Mouse (Mus musculus): ENCODE measurements around the gene Plcb4. TPM values are rescaled to one million over a fixed set of nuclear protein-coding genes. Genes with fewer than 3 reads are reported as not detected.

Gene Plcb4
- polyA plus RNA-seq, 1 experiment, result 33.0 TPM

DNA sequence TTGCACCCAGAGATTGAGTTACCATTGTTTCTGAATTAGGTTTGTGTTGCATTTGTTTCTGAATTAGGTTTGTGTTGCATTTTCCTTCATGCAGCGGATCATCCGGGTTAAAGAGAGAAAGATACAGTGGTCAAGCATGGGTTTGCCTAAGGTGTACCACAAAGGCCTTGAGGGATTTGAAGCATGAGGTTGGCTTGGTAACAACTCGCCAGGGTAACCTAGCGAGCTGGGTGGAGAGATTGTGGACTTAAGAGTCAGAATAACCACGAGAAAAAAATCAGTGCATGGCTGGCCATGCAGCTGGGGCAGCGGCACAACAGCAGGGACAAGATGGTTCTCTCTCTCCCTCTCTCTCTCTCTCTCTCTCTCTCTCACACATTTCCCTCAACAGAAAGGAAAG lies 12.2 kb upstream of the Plcb4 start:
- TF ChIP-seq CTCF (IDR thresholded peaks at IDR 0.05; ENCODE audit: borderline replicate concordance, insufficient read depth, low read length), result no peak
- no peak for TF ChIP-seq POLR2A (IDR thresholded peaks at IDR 0.05; ENCODE audit: low read depth, low read length)
- Histone ChIP-seq H3K4me3 (ENCODE audit: insufficient read depth, low read length) (no peak overlapping the region), H3K27ac (ENCODE audit: insufficient read depth, low read length) (no peak overlapping the region), H3K4me1 (ENCODE audit: control insufficient read depth, insufficient read depth, low read length) (no peaks in the 10 kb centered on the region)

DNA sequence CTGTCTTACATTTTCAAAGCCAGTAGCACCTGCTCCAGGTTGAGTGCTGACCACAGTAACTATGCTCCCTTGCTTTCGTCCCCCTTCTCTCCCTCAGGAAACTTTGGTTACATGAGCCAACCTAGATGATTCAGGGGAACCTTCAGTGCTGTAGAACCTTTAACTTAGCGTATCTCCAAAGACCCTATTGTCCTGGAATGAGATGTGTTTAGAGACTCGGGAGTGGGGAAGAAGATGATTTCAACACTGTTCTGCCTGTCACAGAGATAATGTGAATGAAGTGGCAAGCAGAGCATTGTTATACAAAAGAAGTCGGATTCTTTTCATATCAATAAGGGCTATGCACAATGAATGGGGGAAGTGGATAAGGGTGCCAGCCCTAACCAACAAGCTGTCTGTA lies 10.8 kb upstream of the Plcb4 start:
- TF ChIP-seq CTCF (IDR thresholded peaks at IDR 0.05; ENCODE audit: borderline replicate concordance, insufficient read depth, low read length), result no peak
- TF ChIP-seq POLR2A (IDR thresholded peaks at IDR 0.05; ENCODE audit: low read depth, low read length), result no peak
- H3K27ac ChIP-seq (ENCODE audit: insufficient read depth, low read length), result no peak overlapping the region
- H3K4me3 ChIP-seq (ENCODE audit: insufficient read depth, low read length), result no peak overlapping the region
- H3K4me1 ChIP-seq (ENCODE audit: control insufficient read depth, insufficient read depth, low read length), result no peaks in the 10 kb centered on the region

DNA sequence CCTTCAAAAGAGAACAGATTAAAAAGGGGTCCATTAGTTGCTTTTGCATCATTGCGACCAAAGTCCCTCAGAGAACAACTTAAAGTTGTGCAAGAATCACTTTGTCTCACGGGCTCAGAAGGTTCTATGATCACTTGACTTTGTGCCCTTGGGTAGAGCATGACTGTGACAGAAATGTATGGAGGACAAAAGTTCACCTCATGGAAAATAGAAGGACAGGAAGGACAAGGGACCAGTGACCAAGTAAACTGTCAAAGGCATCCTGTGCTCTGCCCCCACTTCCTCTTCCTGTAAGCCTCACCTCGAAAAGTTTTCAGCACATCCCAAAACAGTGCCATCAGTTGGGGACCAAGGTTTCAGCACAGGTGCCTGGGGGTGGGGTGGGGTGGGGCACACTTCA lies 7.9 kb upstream of the Plcb4 start:
- no peak overlapping the region for H3K27ac ChIP-seq (ENCODE audit: insufficient read depth, low read length)
- TF ChIP-seq CTCF (IDR thresholded peaks at IDR 0.05; ENCODE audit: borderline replicate concordance, insufficient read depth, low read length), result no peak
- TF ChIP-seq POLR2A (IDR thresholded peaks at IDR 0.05; ENCODE audit: low read depth, low read length), result no peak
- no peaks in the 10 kb centered on the region for H3K4me1 ChIP-seq (ENCODE audit: control insufficient read depth, insufficient read depth, low read length)
- H3K4me3 ChIP-seq (ENCODE audit: insufficient read depth, low read length), result no peak overlapping the region

DNA sequence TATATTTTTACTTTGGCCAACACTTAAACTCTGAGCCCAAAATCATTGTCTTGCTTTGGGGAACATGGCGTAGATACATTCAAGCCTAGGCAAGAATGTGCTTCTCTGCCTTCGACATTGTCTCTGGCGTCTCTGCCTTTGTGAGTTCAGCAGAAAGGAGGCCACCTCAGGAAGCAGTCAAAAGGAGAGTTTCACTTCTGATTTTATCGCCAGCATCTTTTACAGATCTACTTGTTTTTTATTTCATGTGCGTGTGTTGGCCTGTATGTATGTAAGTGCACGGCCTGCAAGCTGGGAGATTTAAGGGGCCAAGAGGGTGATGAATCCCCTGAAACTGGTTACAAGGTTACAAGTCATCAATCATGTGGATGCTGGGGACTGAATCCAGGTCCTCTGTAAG lies 6.8 kb upstream of the Plcb4 start:
- H3K4me1 ChIP-seq (ENCODE audit: control insufficient read depth, insufficient read depth, low read length), result no peaks in the 10 kb centered on the region
- H3K27ac ChIP-seq (ENCODE audit: insufficient read depth, low read length), result no peak overlapping the region
- H3K4me3 ChIP-seq (ENCODE audit: insufficient read depth, low read length), result no peak overlapping the region
- no peak for TF ChIP-seq POLR2A (IDR thresholded peaks at IDR 0.05; ENCODE audit: low read depth, low read length)
- TF ChIP-seq CTCF (IDR thresholded peaks at IDR 0.05; ENCODE audit: borderline replicate concordance, insufficient read depth, low read length), result no peak

DNA sequence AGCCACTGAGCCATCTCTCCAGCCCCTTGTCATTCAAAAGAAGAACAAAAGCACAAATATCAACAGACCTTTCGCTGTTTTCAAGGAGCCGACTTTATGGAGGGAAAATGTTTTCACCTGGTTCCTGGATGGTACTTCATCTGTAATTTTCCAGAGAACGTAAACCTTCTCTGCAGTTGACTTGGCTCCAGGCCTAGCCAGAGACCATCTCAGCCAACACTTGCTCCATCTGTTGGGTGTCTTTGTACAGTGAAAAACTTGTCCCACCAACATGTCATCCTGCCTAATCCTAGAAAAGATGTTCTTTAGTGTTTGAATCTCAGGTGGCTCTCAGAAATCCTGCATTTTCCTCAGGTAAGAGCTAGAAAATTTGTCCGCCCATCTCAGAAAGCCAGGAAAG lies 6.4 kb upstream of the Plcb4 start:
- H3K4me3 ChIP-seq (ENCODE audit: insufficient read depth, low read length), result no peak overlapping the region
- TF ChIP-seq CTCF (IDR thresholded peaks at IDR 0.05; ENCODE audit: borderline replicate concordance, insufficient read depth, low read length) (no peak), POLR2A (IDR thresholded peaks at IDR 0.05; ENCODE audit: low read depth, low read length) (no peak)
- H3K27ac ChIP-seq (ENCODE audit: insufficient read depth, low read length), result no peak overlapping the region
- no peaks in the 10 kb centered on the region for H3K4me1 ChIP-seq (ENCODE audit: control insufficient read depth, insufficient read depth, low read length)

DNA sequence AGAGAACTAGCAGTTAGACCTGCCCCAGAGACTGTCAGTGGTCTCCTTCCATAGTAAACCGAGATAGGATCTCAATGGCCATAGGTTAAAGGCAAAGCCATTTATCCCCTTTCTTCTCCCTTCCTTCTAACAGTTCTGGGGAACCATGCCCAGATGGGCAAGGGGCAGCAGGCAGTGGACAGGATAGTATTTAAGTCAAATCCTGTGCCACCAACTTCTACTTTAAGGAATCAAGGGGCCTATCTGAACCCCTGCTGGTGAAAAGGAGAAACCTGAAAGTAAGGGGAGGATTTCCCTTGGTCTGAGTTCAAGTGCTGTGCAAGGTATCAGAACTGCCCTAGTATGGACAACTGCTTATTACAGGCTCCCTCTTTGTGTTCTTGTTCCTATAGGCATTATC lies 2.9 kb upstream of the Plcb4 start:
- Histone ChIP-seq H3K4me1 (ENCODE audit: control insufficient read depth, insufficient read depth, low read length) (no peaks in the 10 kb centered on the region; the same call in 1 of the 2 replicates), H3K4me3 (ENCODE audit: insufficient read depth, low read length) (no peak overlapping the region), H3K27ac (ENCODE audit: insufficient read depth, low read length) (no peak overlapping the region)
- TF ChIP-seq CTCF (IDR thresholded peaks at IDR 0.05; ENCODE audit: borderline replicate concordance, insufficient read depth, low read length), result no peak
- no peak for TF ChIP-seq POLR2A (IDR thresholded peaks at IDR 0.05; ENCODE audit: low read depth, low read length)

DNA sequence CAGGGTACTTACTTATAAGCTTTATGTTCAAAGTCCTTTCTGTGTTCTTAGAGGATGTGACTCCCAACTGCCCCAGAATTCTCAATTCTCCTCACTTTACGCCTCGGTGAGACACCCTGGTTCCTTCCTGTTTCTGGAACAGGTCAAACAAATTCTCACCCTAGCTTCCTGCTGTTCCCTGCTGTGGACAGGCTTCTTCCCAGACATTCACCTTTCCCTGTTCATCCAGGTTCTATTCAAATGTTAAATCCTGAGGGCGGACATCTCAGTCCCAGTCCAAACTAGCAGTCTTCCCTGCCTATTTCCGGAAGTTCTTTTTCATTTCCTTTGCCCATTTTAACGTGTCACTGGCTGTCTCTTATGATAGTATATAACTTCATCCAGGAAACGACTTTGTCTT lies 2.2 kb upstream of the Plcb4 start:
- Histone ChIP-seq H3K4me1 (ENCODE audit: control insufficient read depth, insufficient read depth, low read length) (no peaks in the 10 kb centered on the region; the same call in 1 of the 2 replicates), H3K4me3 (ENCODE audit: insufficient read depth, low read length) (no peak overlapping the region), H3K27ac (ENCODE audit: insufficient read depth, low read length) (no peak overlapping the region)
- no peak for TF ChIP-seq POLR2A (IDR thresholded peaks at IDR 0.05; ENCODE audit: low read depth, low read length)

DNA sequence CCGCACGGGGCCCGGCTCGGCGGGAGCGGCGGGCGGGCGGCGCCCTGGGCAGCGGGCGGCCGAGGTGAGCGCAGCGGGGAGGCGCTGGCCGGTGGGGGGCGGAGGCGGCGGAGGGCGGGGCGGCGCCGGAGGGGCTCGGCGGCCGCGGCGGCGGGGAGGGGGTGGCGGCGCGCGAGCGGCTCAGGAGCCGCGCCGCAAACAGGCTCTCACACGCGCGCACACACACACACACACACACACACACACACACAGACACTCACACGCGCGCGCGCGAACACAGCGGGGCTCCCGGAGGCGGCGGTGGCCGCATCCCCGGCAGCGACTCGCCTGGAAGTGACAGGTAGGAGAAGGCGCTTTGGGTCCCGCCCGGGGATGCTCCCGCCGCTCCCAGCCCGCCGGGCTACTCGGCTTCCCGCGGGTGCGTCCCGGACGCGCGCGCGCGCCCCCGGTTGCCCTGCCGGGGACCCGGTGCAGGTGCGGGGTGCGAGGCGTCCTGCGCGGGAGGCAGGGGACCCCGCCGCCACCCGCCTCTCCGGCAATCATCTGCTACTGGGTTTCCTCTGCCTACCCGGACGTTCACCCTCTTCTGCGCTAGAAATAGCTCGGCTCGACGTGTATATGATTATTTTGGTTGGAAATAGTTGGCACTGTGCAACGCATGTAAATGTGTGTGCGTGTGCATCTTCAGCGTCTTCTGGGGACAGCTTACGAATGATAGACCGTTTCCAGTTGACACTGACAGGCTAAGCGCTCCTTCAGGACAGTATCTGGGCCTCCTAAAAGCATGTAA lies 775 bp downstream of the Plcb4 start:
- TF ChIP-seq CTCF (IDR thresholded peaks at IDR 0.05; ENCODE audit: borderline replicate concordance, insufficient read depth, low read length) (no peak), POLR2A (IDR thresholded peaks at IDR 0.05; ENCODE audit: low read depth, low read length) (no peak; the same call in 1 of the 2 replicates)

DNA sequence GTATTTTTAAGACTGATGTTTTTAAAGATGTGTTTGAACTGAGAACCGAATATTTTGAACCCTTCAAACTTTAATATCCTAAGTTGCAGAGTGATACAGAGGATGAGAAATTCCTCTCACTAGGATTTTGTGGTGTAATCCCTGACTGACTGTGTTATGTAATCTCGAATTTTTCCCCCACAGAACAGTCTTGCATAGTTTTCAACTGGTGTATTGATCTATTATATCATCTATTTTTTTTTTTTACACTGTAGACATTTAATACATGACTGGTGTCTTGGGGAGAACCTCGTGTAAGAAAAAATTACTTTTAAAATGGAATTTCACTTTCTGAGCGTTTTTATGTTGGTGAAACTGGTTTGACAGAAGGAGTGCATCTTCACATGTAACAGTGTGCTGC lies 2.0 kb downstream of the Plcb4 start:
- TF ChIP-seq POLR2A (IDR thresholded peaks at IDR 0.05; ENCODE audit: low read depth, low read length), result no peak
- TF ChIP-seq CTCF (IDR thresholded peaks at IDR 0.05; ENCODE audit: borderline replicate concordance, insufficient read depth, low read length), result no peak
- no peak overlapping the region for H3K4me3 ChIP-seq (ENCODE audit: insufficient read depth, low read length)
- H3K27ac ChIP-seq (ENCODE audit: insufficient read depth, low read length), result no peak overlapping the region
- H3K4me1 ChIP-seq (ENCODE audit: control insufficient read depth, insufficient read depth, low read length), result no peaks in the 10 kb centered on the region; the same call in 1 of the 2 replicates

More for the DNA sequence above, 775 bp downstream of the Plcb4 start:
- Histone ChIP-seq H3K4me1 (ENCODE audit: control insufficient read depth, insufficient read depth, low read length) (no peaks in the 10 kb centered on the region; the same call in 1 of the 2 replicates), H3K4me3 (ENCODE audit: insufficient read depth, low read length) (peak overlapping the region; percentile 83), H3K27ac (ENCODE audit: insufficient read depth, low read length) (no peak overlapping the region)

DNA sequence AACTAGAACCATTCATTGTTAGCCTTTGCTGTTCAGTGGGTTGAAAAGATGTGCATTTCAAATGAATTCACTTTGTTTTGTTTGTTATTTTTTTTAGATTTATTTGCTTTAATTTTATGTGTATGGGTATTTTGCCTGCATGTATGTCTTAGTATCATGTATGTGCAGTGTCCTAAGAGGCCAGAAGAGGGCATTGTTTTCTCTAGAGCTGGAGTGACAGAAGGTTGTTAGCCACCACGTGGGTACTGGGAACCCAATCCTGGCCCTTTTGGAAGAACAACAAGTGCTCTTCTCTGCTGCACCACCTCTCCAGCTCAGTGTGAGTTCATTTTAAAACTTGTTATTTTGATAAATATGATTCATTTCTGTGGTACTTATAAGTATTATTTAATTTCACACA lies 5.0 kb downstream of the Plcb4 start:
- no peak overlapping the region for H3K27ac ChIP-seq (ENCODE audit: insufficient read depth, low read length)
- no peaks in the 10 kb centered on the region; the same call in 1 of the 2 replicates for H3K4me1 ChIP-seq (ENCODE audit: control insufficient read depth, insufficient read depth, low read length)
- TF ChIP-seq POLR2A (IDR thresholded peaks at IDR 0.05; ENCODE audit: low read depth, low read length), result no peak
- TF ChIP-seq CTCF (IDR thresholded peaks at IDR 0.05; ENCODE audit: borderline replicate concordance, insufficient read depth, low read length), result no peak
- no peak overlapping the region for H3K4me3 ChIP-seq (ENCODE audit: insufficient read depth, low read length)
